Mouse (Mus musculus): ENCODE data around the gene Gm21775. TPM values are rescaled to one million over a fixed set of nuclear protein-coding genes. Genes with fewer than 3 reads are reported as not detected.
"Not testable (repeated sequence)": the region's sequence is repeated elsewhere in the genome, so short reads cannot be mapped to it uniquely, and the experiment has no call there.

Gm21775 gene
- polyA plus RNA-seq (2015; fragmentation: Nextera tagmentation; extraction: Ambion mirVana): not detected in 2 replicates

DNA sequence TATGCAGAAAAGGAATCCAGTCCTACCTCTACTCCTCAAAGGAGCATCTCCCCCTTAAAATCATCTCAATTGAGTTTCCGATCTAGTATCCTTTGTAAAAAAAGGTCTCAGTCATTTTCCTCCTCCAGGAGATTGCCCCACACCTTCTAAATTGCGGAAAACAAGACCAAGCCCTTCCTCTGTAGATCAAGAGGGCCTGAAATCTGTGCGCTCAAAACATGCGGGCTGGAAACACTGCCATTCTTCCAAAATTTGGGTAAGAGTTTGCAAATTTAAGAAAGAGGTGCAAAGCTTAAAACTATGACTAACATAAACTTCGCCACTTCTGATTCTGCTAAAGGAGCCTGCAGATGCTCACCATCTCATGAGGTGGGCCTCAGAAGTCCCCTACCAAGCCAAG lies at the start of gene Gm21775:
TSS of gene Gm21775 (plus strand) at position 301 of the 400 bp plus-strand sequence.
- H3K9me3 ChIP-seq; H3K4me1 ChIP-seq; ATAC-seq (replicated peaks); H3K27ac ChIP-seq (replicated peaks); H3K4me2 ChIP-seq (replicated peaks); H3K9ac ChIP-seq (replicated peaks); H3K4me3 ChIP-seq; H3K36me3 ChIP-seq; H3K27me3 ChIP-seq: not testable (repeated sequence)
- 77% methylated on average over 5 of the region's 5 CpGs for WGBS

DNA sequence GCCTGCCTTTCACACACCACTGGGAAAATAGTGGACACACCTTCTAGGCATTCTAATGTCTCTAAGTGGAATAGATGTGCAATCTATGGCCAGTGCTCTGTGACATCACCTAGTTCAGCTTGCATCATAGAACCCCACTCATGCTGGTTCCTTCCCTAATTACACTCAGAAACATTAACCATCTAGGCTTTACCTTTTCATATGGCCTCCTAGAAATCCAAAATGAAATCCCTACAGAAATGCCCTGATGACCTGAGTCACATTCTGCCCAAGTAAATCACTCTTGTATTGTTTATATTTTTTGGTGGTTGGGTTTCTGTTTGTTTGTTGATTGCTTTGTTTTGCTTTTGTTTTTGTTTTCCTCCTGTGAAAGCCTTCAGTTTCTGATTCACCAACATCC lies 17.3 kb upstream of the Gm21775 start, which contains the start of gene Gm20737:
TSS of gene Gm20737 (minus strand) at position 101 of the 400 bp plus-strand sequence.
- not testable (repeated sequence) for H3K27ac ChIP-seq (replicated peaks); H3K36me3 ChIP-seq; H3K4me1 ChIP-seq; H3K9me3 ChIP-seq; ATAC-seq (replicated peaks); H3K4me3 ChIP-seq; H3K9ac ChIP-seq (replicated peaks); H3K27me3 ChIP-seq; H3K4me2 ChIP-seq (replicated peaks)

Other genes with a start within 250 kb of the Gm21775 start
- gene Gm20834, start 228.9 kb upstream of the Gm21775 start, polyA plus RNA-seq (2015; fragmentation: Nextera tagmentation; extraction: Ambion mirVana): not detected in 2 replicates
- not detected in 2 replicates for gene Gm28510, start 140.7 kb upstream of the Gm21775 start, polyA plus RNA-seq (2015; fragmentation: Nextera tagmentation; extraction: Ambion mirVana)
- not detected in 2 replicates for gene Gm20737, start 17.4 kb upstream of the Gm21775 start, polyA plus RNA-seq (2015; fragmentation: Nextera tagmentation; extraction: Ambion mirVana)
- gene Gm21900, start 62.9 kb downstream of the Gm21775 start, polyA plus RNA-seq (2015; fragmentation: Nextera tagmentation; extraction: Ambion mirVana): not detected in 2 replicates
- not detected in 2 replicates for gene Gm20777, start 199.0 kb downstream of the Gm21775 start, polyA plus RNA-seq (2015; fragmentation: Nextera tagmentation; extraction: Ambion mirVana)